Mouse (Mus musculus): ENCODE data around the gene Egfl8. TPM values are rescaled to one million over a fixed set of nuclear protein-coding genes. Genes with fewer than 3 reads are reported as not detected.

Gene Egfl8
- total RNA-seq (2021), result 1 to 10 TPM; 2.0 to 2.4 TPM
- long read RNA-seq, partial matches to known transcripts, result 0 of 3 reads
- long read RNA-seq, other reads (novel, unspliced or antisense), result 3 of 3 reads

GRCm38 (mm10) chr17:34615871-34616270 is at the start of gene Egfl8:
Gene Egfl8, minus strand, starts transcription at chr17:34615971.
- DNase-seq (ENCODE audit: low spot score in 2 of 2), result no peak

GRCm38 (mm10) chr17:34664472-34664871 is 48.7 kb upstream of the Egfl8 start:
- DNase-seq (ENCODE audit: low spot score in 2 of 2), result no peak

- no peak for DNase-seq (ENCODE audit: low spot score in 2 of 2)
Measured at GRCm38 (mm10) chr17:34663558-34663957, 47.8 kb upstream of the Egfl8 start.

- no peak for DNase-seq (ENCODE audit: low spot score in 2 of 2)
Measured at GRCm38 (mm10) chr17:34662978-34663377, 47.2 kb upstream of the Egfl8 start.

GRCm38 (mm10) chr17:34662468-34662867 is 46.7 kb upstream of the Egfl8 start:
- no peak for DNase-seq (ENCODE audit: low spot score in 2 of 2)

- DNase-seq (ENCODE audit: low spot score in 2 of 2), result no peak
Measured at GRCm38 (mm10) chr17:34661121-34661591, 45.4 kb upstream of the Egfl8 start.

- no peak for DNase-seq (ENCODE audit: low spot score in 2 of 2)
Measured at GRCm38 (mm10) chr17:34660259-34660820, 44.6 kb upstream of the Egfl8 start.

- no peak for DNase-seq (ENCODE audit: low spot score in 2 of 2)
Measured at GRCm38 (mm10) chr17:34659897-34660214, 44.1 kb upstream of the Egfl8 start.

GRCm38 (mm10) chr17:34659181-34659896 is 43.6 kb upstream of the Egfl8 start:
- DNase-seq (ENCODE audit: low spot score in 2 of 2), result no peak

GRCm38 (mm10) chr17:34658591-34658990 is 42.8 kb upstream of the Egfl8 start:
- DNase-seq (ENCODE audit: low spot score in 2 of 2), result no peak

GRCm38 (mm10) chr17:34658145-34658544 is 42.4 kb upstream of the Egfl8 start:
- no peak for DNase-seq (ENCODE audit: low spot score in 2 of 2)

GRCm38 (mm10) chr17:34657271-34657670 is 41.5 kb upstream of the Egfl8 start:
- no peak for DNase-seq (ENCODE audit: low spot score in 2 of 2)

- DNase-seq (ENCODE audit: low spot score in 2 of 2), result no peak
Measured at GRCm38 (mm10) chr17:34656666-34657065, 40.9 kb upstream of the Egfl8 start.

- peak in 1 of 2 experiments; percentile 51 for DNase-seq (ENCODE audit: low spot score in 2 of 2)
Measured at GRCm38 (mm10) chr17:34655581-34655991, 39.8 kb upstream of the Egfl8 start.

GRCm38 (mm10) chr17:34655160-34655559 is 39.4 kb upstream of the Egfl8 start:
- DNase-seq (ENCODE audit: low spot score in 2 of 2), result peak in 1 of 2 experiments; percentile 3

- DNase-seq (ENCODE audit: low spot score in 2 of 2), result no peak
Measured at GRCm38 (mm10) chr17:34654392-34654791, 38.6 kb upstream of the Egfl8 start.

- DNase-seq (ENCODE audit: low spot score in 2 of 2), result peak in 1 of 2 experiments; percentile 70
Measured at GRCm38 (mm10) chr17:34653746-34654285, 38.0 kb upstream of the Egfl8 start.

- DNase-seq (ENCODE audit: low spot score in 2 of 2), result no peak
Measured at GRCm38 (mm10) chr17:34652985-34653384, 37.2 kb upstream of the Egfl8 start.

GRCm38 (mm10) chr17:34652546-34652945 is 36.8 kb upstream of the Egfl8 start:
- peak in 1 of 2 experiments; percentile 39 for DNase-seq (ENCODE audit: low spot score in 2 of 2)

- peak in 1 of 2 experiments; percentile 83 for DNase-seq (ENCODE audit: low spot score in 2 of 2)
Measured at GRCm38 (mm10) chr17:34651507-34652221, 35.9 kb upstream of the Egfl8 start.

- DNase-seq (ENCODE audit: low spot score in 2 of 2), result no peak
Measured at GRCm38 (mm10) chr17:34650781-34651180, 35.0 kb upstream of the Egfl8 start.
